Mouse (Mus musculus): ENCODE data around the gene Lmnb2.

Gene Lmnb2

GRCm38 (mm10) chr10:80917779-80918434 is at the start of gene Lmnb2:
TSS of gene Lmnb2 (minus strand) at chr10:80918245.
- DNase-seq (ENCODE audit: low spot score): peak; percentile 73

- DNase-seq (ENCODE audit: low spot score): no peak
These were observed 49.1 kb upstream of the Lmnb2 start for GRCm38 (mm10) chr10:80967101-80967656.

- DNase-seq (ENCODE audit: low spot score): no peak
These were observed 48.3 kb upstream of the Lmnb2 start for GRCm38 (mm10) chr10:80966296-80966695.

GRCm38 (mm10) chr10:80963031-80963975 is 45.3 kb upstream of the Lmnb2 start:
- no peak for DNase-seq (ENCODE audit: low spot score)

GRCm38 (mm10) chr10:80962585-80962984 is 44.5 kb upstream of the Lmnb2 start:
- no peak for DNase-seq (ENCODE audit: low spot score)

- peak; percentile 64 for DNase-seq (ENCODE audit: low spot score)
These were observed 44.0 kb upstream of the Lmnb2 start for GRCm38 (mm10) chr10:80962051-80962472.

GRCm38 (mm10) chr10:80960551-80961508 is 42.8 kb upstream of the Lmnb2 start:
- DNase-seq (ENCODE audit: low spot score): peak; percentile 61

- no peak for DNase-seq (ENCODE audit: low spot score)
These were observed 41.1 kb upstream of the Lmnb2 start for GRCm38 (mm10) chr10:80958979-80959637.

GRCm38 (mm10) chr10:80957791-80958190 is 39.7 kb upstream of the Lmnb2 start:
- DNase-seq (ENCODE audit: low spot score): no peak

- DNase-seq (ENCODE audit: low spot score): no peak
These were observed 38.9 kb upstream of the Lmnb2 start for GRCm38 (mm10) chr10:80956901-80957300.

- DNase-seq (ENCODE audit: low spot score): no peak
These were observed 38.3 kb upstream of the Lmnb2 start for GRCm38 (mm10) chr10:80956385-80956784.

- DNase-seq (ENCODE audit: low spot score): no peak
These were observed 37.5 kb upstream of the Lmnb2 start for GRCm38 (mm10) chr10:80955536-80955935.

- DNase-seq (ENCODE audit: low spot score): no peak
These were observed 36.8 kb upstream of the Lmnb2 start for GRCm38 (mm10) chr10:80954843-80955242.

GRCm38 (mm10) chr10:80954415-80954814 is 36.4 kb upstream of the Lmnb2 start:
- DNase-seq (ENCODE audit: low spot score): no peak

GRCm38 (mm10) chr10:80952449-80952848 is 34.4 kb upstream of the Lmnb2 start:
- no peak for DNase-seq (ENCODE audit: low spot score)

- DNase-seq (ENCODE audit: low spot score): no peak
These were observed 33.8 kb upstream of the Lmnb2 start for GRCm38 (mm10) chr10:80951761-80952390.

GRCm38 (mm10) chr10:80950314-80950713 is 32.3 kb upstream of the Lmnb2 start:
- DNase-seq (ENCODE audit: low spot score): no peak

- DNase-seq (ENCODE audit: low spot score): peak; percentile 77
These were observed 31.0 kb upstream of the Lmnb2 start for GRCm38 (mm10) chr10:80949081-80949480.

- DNase-seq (ENCODE audit: low spot score): no peak
These were observed 30.5 kb upstream of the Lmnb2 start for GRCm38 (mm10) chr10:80948570-80948969.

GRCm38 (mm10) chr10:80947802-80948201 is 29.8 kb upstream of the Lmnb2 start:
- peak; percentile 75 for DNase-seq (ENCODE audit: low spot score)
